Mouse (Mus musculus): ENCODE measurements around the gene Frmd4a.

GRCm38 (mm10) chr2:4603361-4603945 is 585.9 kb downstream of the Frmd4a start:
- TF ChIP-seq CTCF (conservative IDR thresholded peaks at IDR 0.05; ENCODE audit: low read length) (no peak), NANOG (IDR thresholded peaks at IDR 0.05; ENCODE audit: borderline replicate concordance, low read length) (no peak)
